Mouse (Mus musculus) lung, embryonic 14.5 days (tissue): ENCODE measurements around the gene Gm45623. TPM values are rescaled to one million over a fixed set of nuclear protein-coding genes. Genes with fewer than 3 reads are reported as not detected.

Experiments
- ATAC-seq: fragments of 200-750 bp; cut with Nextera tagmentation; 2 replicates; pipeline ENCODE4 v1.8.0; 2017; ENCODE audit warnings: mild to moderate bottlenecking, moderate TSS enrichment, moderate library complexity; ENCODE audit not compliant: insufficient read depth
- DNase-seq: peaks from one replicate; pipeline ENCODE4 v3.0.0-alpha.2; 2015
- H3K27ac ChIP-seq: fragments of 300-500 bp; sonication (generic); 2 replicates; pipeline ENCODE4 v1.5.1; 2014; ENCODE audit warnings: low read depth, mild to moderate bottlenecking, moderate library complexity
- H3K27me3 ChIP-seq: fragments of 300-500 bp; sonication (generic); 2 replicates; pipeline ENCODE4 v1.6.1; 2014; ENCODE audit warnings: low read length, control low read depth; ENCODE audit not compliant: insufficient read depth
- H3K36me3 ChIP-seq: fragments of 300-500 bp; sonication (generic); 2 replicates; pipeline ENCODE4 v1.6.1; 2014; ENCODE audit warnings: control low read depth; ENCODE audit not compliant: insufficient read depth
- H3K4me1 ChIP-seq: fragments of 300-500 bp; sonication (generic); 2 replicates; pipeline ENCODE4 v1.6.1; 2014; ENCODE audit warnings: antibody characterized with exemption, control low read depth; ENCODE audit not compliant: insufficient read depth
- H3K4me2 ChIP-seq: fragments of 300-500 bp; sonication (generic); 2 replicates; pipeline ENCODE4 v1.6.1; 2014; ENCODE audit warnings: mild to moderate bottlenecking
- H3K4me3 ChIP-seq: fragments of 300-500 bp; sonication (generic); 2 replicates; pipeline ENCODE4 v1.5.1; 2014; ENCODE audit warnings: low read depth, low read length
- H3K9ac ChIP-seq: fragments of 300-500 bp; sonication (generic); 2 replicates; pipeline ENCODE4 v1.6.1; 2014
- H3K9me3 ChIP-seq: fragments of 300-500 bp; sonication (generic); 2 replicates; pipeline ENCODE4 v1.6.1; 2016; ENCODE audit warnings: low read depth, low read length, control low read depth
- CTCF ChIP-seq: IDR thresholded peaks from 2 replicates; pipeline ENCODE4 v1.5.1; 2016; ENCODE audit warnings: antibody characterized with exemption, low read depth
- WGBS: fragments of 180-500 bp; shearing (Covaris S2); extraction: QIAGEN DNeasy Blood & Tissue Kit; methylation state at CpG from one replicate; pipeline ENCODE4 v1.1.7; 2014; 5-methylcytosine and 5-hydroxymethylcytosine counted together
- polyA plus RNA-seq: library from polyadenylated mRNA; unstranded; fragments of >200 nt; fragmentation: Nextera tagmentation; extraction: Ambion mirVana; gene quantifications from 2 replicates; pipeline ENCODE4 v1.2.1, GENCODE M21; 2014

Gene Gm45623
- polyA plus RNA-seq: 4.6 and 5.0 TPM in 2 replicates

DNA sequence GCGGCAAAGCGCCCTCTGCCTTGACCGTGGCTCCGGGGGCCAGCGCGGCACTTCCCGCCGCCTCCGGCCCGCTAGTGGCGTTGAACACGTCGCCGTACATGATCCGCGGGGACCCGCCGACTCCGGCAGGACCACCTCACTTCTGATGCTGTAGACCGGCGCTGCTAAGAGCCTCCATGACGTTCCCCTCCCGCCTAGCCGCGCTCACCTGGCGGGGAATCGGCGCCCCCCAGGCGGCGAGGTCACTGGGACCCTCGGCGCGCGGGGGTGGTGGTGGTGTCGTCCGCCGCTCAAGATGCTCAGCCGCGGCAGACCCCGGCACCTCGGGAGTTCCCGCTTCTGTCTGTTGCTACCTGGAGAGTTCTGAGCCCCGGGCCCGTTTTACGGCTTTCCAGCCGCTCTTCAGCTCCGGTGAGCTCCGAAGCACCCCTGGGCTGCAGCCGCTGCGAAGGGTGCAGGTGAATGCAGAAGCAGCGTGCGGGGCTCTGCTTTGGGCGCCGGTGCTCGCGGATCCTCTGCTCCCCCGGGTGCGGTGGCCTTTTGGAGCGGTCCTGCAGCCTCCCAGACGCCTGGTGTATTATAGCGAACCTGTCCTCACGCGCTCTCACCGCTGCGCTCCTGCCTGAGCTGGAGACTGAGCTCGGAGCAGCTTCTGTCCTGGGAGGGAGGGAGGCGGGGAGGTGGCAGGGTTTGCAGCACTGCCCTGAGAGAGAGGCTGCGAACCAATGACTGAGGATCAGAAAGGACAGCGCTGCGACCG is at the start of gene Gm45623:
Gene Gm45623, minus strand, starts transcription at position 636 of the 760 bp plus-strand sequence.
- Histone ChIP-seq H3K27ac (no peak within 1 kb of the TSS), H3K9me3 (no peaks in the 10 kb centered on the region), H3K27me3 (peaks cover 34% of the 10 kb centered on the region), H3K36me3 (no peaks in the 10 kb centered on the region), H3K9ac (peak within 1 kb of the TSS; percentile 68), H3K4me3 (peak within 1 kb of the TSS; percentile 53), H3K4me2 (peak within 1 kb of the TSS; percentile 95), H3K4me1 (peaks cover 5% of the 10 kb centered on the region)
- 1% methylated on average over 71 of the region's 71 CpGs for WGBS
- TF ChIP-seq CTCF: no peak
- no peak for ATAC-seq
- peak; percentile 37 for DNase-seq

DNA sequence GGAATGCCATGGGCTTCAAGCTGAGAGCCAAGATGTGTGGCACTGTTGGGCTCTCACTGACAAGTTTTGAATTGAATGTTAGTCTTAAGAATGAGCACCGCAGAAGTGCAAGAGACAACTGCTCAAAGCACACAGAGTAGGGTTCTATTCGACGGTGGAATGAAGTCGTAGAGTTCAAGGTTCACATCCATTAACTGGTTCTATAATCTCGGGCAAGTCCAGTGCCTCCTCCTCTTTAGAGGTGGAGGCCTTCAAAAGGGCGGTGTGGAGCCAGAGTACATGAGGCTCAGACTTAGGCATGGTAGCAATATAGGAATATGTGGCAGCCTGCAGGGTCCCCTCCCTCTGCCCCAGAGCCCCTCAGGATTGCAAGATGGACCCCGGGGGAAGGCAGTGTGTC is 43.8 kb upstream of the Gm45623 start:
- H3K9ac ChIP-seq: no peak overlapping the region
- H3K9me3 ChIP-seq: no peaks in the 10 kb centered on the region
- H3K4me2 ChIP-seq: no peak overlapping the region
- H3K27me3 ChIP-seq: no peaks in the 10 kb centered on the region
- ATAC-seq: no peak
- H3K4me3 ChIP-seq: no peak overlapping the region
- WGBS: 62% methylated on average over 7 of the region's 7 CpGs
- H3K36me3 ChIP-seq: no peaks in the 10 kb centered on the region
- no peak overlapping the region for H3K27ac ChIP-seq
- H3K4me1 ChIP-seq: no peaks in the 10 kb centered on the region
- TF ChIP-seq CTCF: no peak
- DNase-seq: no peak

DNA sequence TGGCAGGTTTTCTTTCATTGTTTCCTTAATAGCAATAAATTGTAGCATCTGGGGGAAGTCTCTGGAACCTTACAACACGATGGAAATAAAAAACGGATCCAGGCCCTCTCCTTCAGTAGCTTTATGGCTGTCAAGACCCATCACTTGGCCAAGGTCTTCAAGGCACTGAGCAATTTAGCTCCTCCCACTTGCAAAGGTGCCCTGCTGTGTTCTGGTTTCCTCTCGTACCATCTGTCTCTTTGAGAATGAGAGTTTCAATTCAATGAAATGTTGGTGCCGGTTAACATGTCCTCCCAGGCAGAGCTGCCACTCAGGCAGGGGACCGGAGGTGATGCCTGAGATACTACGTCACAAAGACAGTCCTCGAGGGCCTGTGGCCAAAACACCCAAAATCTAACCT is 41.9 kb upstream of the Gm45623 start:
- no peak for ATAC-seq
- no peaks in the 10 kb centered on the region for H3K9me3 ChIP-seq
- DNase-seq: no peak

DNA sequence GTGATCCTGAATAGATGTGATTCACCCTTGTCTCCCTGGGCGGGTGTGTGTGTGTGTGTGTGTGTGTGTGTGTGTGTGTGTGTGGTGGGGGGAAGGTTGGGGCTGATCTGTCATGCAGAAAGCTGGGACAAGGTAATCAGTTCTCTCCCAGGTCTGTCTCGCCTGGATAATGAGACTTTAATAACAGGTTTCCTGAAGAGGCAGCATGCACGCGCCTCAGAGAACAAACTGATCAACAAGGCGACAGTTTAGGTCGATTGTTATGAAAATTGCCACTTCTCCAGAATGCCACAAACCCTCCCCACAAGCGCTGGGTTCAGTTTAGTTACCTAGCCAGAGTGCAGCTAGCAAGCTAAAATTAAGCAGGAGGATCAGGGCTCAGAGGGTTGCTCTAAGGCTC is 40.8 kb upstream of the Gm45623 start:
- ATAC-seq (no peak), DNase-seq (no peak)
- Histone ChIP-seq H3K4me1 (no peaks in the 10 kb centered on the region), H3K9ac (no peak overlapping the region), H3K9me3 (no peaks in the 10 kb centered on the region), H3K36me3 (no peaks in the 10 kb centered on the region), H3K27ac (no peak overlapping the region), H3K4me2 (no peak overlapping the region), H3K4me3 (no peak overlapping the region), H3K27me3 (no peaks in the 10 kb centered on the region)
- WGBS: 67% methylated on average over 7 of the region's 7 CpGs
- no peak for TF ChIP-seq CTCF

More for the DNA sequence above, 41.9 kb upstream of the Gm45623 start:
- no peak overlapping the region for H3K9ac ChIP-seq
- no peaks in the 10 kb centered on the region for H3K27me3 ChIP-seq
- whole genome bisulfite sequencing: 77% methylated on average over 7 of the region's 7 CpGs
- no peaks in the 10 kb centered on the region for H3K4me1 ChIP-seq
- H3K4me2 ChIP-seq: no peak overlapping the region
- no peak for TF ChIP-seq CTCF
- no peaks in the 10 kb centered on the region for H3K36me3 ChIP-seq
- H3K27ac ChIP-seq: no peak overlapping the region
- H3K4me3 ChIP-seq: no peak overlapping the region

DNA sequence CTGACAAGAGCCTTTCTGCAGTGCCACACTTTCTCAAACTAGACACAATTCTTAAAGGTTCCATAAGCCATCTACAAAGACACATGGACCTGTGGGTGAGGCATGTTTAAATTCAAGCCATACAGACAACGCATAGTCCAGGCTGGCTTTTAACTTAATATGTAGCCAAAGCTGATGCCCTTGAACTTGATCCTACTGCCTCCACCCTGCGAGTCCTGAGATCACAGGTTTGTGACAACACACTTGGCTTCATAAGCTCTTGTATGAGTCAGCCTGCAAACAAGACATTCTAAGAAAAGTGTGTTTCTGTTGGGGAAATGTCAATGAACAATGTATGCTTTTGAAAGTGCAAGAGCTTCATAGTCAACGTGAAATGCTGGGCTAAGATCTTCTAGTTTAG is 39.2 kb upstream of the Gm45623 start:
- Histone ChIP-seq H3K27ac (no peak overlapping the region), H3K9ac (no peak overlapping the region), H3K36me3 (no peaks in the 10 kb centered on the region), H3K9me3 (no peaks in the 10 kb centered on the region), H3K4me3 (no peak overlapping the region), H3K4me2 (no peak overlapping the region), H3K27me3 (no peaks in the 10 kb centered on the region), H3K4me1 (no peaks in the 10 kb centered on the region)
- DNase-seq (no peak), ATAC-seq (no peak)
- no peak for TF ChIP-seq CTCF
- 67% methylated on average over 3 of the region's 3 CpGs for WGBS

DNA sequence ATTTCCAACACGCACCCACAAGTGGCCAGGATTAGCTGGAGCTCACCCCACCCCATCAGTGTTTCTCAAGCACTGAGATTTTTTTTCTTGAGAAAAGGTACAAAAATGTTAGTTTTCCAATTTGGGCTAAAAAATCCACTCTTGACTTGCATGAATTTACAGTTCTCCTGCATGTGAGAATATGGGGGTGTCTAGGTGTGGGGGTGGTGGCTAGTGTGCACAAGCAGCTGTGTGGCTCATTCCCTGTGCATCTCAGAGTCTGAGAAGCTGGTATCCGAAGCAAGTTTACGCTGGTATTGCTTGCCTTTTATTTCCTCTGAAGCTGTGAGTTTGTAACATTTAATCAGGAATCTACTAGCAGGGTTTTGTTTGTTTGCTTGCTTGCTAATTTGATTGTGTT is 37.1 kb upstream of the Gm45623 start:
- TF ChIP-seq CTCF: no peak
- Histone ChIP-seq H3K9ac (no peak overlapping the region), H3K36me3 (no peaks in the 10 kb centered on the region), H3K4me1 (no peaks in the 10 kb centered on the region), H3K27me3 (no peaks in the 10 kb centered on the region), H3K9me3 (no peaks in the 10 kb centered on the region), H3K4me2 (no peak overlapping the region), H3K4me3 (no peak overlapping the region), H3K27ac (no peak overlapping the region)
- no peak for ATAC-seq
- no peak for DNase-seq
- WGBS: 88% methylated on average over 3 of the region's 3 CpGs

DNA sequence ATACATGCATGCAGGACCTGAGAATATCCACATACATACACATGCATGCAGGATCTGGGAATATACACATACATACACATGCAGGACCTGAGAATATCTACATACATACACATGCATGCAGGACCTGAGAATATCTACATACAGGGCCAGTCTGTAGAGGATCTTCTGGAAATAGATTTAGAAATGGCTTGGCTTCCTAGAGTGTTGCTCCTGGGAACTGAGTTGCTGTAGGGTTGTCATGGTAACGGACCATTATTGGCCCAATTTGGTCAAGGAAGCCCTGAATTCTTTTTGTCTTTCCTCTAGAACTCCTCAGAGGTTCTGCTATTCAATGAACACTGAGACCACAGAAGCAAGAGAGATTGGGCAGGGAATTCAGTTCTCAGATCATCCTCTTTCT is 29.0 kb upstream of the Gm45623 start:
- Histone ChIP-seq H3K4me3 (no peak overlapping the region), H3K9me3 (0 out of 2 replicates have a peak, but pooled peaks cover 6% of the 10 kb centered on the region), H3K27me3 (no peaks in the 10 kb centered on the region), H3K9ac (no peak overlapping the region), H3K36me3 (no peaks in the 10 kb centered on the region), H3K27ac (no peak overlapping the region), H3K4me1 (no peaks in the 10 kb centered on the region), H3K4me2 (no peak overlapping the region)
- 80% methylated on average over 1 of the region's 1 CpGs for WGBS
- DNase-seq (no peak), ATAC-seq (no peak)
- no peak for TF ChIP-seq CTCF

DNA sequence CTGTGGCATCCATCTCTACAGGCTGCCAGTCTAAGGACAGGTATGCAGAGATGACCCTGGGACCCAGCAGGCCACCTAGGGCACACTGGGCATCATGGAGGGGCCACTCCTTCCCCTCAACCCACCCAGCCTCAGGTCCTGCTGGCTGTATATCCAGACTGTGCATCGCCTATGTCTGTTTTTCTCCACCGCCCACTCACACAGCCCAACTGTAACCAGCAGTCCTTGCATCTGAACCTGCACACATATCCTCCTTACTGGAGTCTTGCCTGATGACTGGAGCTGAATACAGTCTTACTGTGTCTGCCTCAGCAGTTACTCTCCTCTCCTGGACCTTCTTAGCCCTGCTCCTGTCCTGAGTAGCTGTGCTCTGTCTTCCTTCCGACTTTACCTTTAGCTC is 28.1 kb upstream of the Gm45623 start:
- Histone ChIP-seq H3K9me3 (0 out of 2 replicates have a peak, but pooled peaks cover 6% of the 10 kb centered on the region), H3K27me3 (no peaks in the 10 kb centered on the region), H3K27ac (no peak overlapping the region), H3K4me1 (no peaks in the 10 kb centered on the region), H3K9ac (no peak overlapping the region), H3K4me2 (no peak overlapping the region), H3K4me3 (no peak overlapping the region), H3K36me3 (no peaks in the 10 kb centered on the region)
- DNase-seq: no peak
- ATAC-seq: no peak
- no peak for TF ChIP-seq CTCF
- WGBS: 83% methylated on average over 3 of the region's 3 CpGs
